Mouse (Mus musculus): ENCODE measurements around the gene Nup88. TPM values are rescaled to one million over a fixed set of nuclear protein-coding genes. Genes with fewer than 3 reads are reported as not detected.

Nup88 gene
- polyA plus RNA-seq, 1 experiment from 2014 or later, result 124 TPM

GRCm38 (mm10) chr11:70960786-70961554 is 8.8 kb downstream of the Nup88 start:
- Histone ChIP-seq H3K9ac (no peak overlapping the region), H3K36me3 (peaks cover 96% of the 10 kb centered on the region), H3K9me3 (no peaks in the 10 kb centered on the region), H3K27ac (replicated peaks) (no peak overlapping the region), H3K4me1 (replicated peaks) (no peaks in the 10 kb centered on the region), H3K4me2 (no peak overlapping the region), H3K4me3 (no peak overlapping the region), H3K27me3 (no peaks in the 10 kb centered on the region)
- ATAC-seq (ENCODE audit: low read depth), result no peak
- 93% methylated on average over 5 of the region's 5 CpGs for WGBS

- Histone ChIP-seq H3K4me2 (no peak overlapping the region), H3K36me3 (peaks cover 96% of the 10 kb centered on the region), H3K4me1 (replicated peaks) (no peaks in the 10 kb centered on the region), H3K9me3 (no peaks in the 10 kb centered on the region), H3K4me3 (no peak overlapping the region), H3K27me3 (no peaks in the 10 kb centered on the region), H3K27ac (replicated peaks) (no peak overlapping the region), H3K9ac (no peak overlapping the region)
- ATAC-seq (ENCODE audit: low read depth), result no peak
- 94% methylated on average over 4 of the region's 4 CpGs for WGBS
Measured at GRCm38 (mm10) chr11:70954711-70955110, 15.1 kb downstream of the Nup88 start.

- Histone ChIP-seq H3K27me3 (no peaks in the 10 kb centered on the region), H3K4me2 (no peak overlapping the region), H3K9me3 (no peaks in the 10 kb centered on the region), H3K4me3 (no peak overlapping the region), H3K4me1 (replicated peaks) (no peaks in the 10 kb centered on the region), H3K9ac (no peak overlapping the region), H3K27ac (replicated peaks) (no peak overlapping the region), H3K36me3 (peaks cover 93% of the 10 kb centered on the region)
- no peak for ATAC-seq (ENCODE audit: low read depth)
- WGBS, result 91% methylated on average over 4 of the region's 4 CpGs
Measured at GRCm38 (mm10) chr11:70944935-70945817, 24.6 kb downstream of the Nup88 start.

GRCm38 (mm10) chr11:70943651-70944050 is 26.1 kb downstream of the Nup88 start:
- no peak overlapping the region for H3K9ac ChIP-seq
- ATAC-seq (ENCODE audit: low read depth), result no peak
- H3K27ac ChIP-seq (replicated peaks), result no peak overlapping the region
- no peak overlapping the region for H3K4me3 ChIP-seq
- 91% methylated on average over 7 of the region's 7 CpGs for WGBS
- H3K4me2 ChIP-seq, result no peak overlapping the region
- H3K4me1 ChIP-seq (replicated peaks), result no peaks in the 10 kb centered on the region
- no peaks in the 10 kb centered on the region for H3K27me3 ChIP-seq
- peaks cover 93% of the 10 kb centered on the region for H3K36me3 ChIP-seq
- no peaks in the 10 kb centered on the region for H3K9me3 ChIP-seq

GRCm38 (mm10) chr11:70942596-70942995 is 27.2 kb downstream of the Nup88 start:
- 93% methylated on average over 1 of the region's 1 CpGs for WGBS
- H3K36me3 ChIP-seq, result peaks cover 93% of the 10 kb centered on the region
- no peak overlapping the region for H3K27ac ChIP-seq (replicated peaks)
- no peak overlapping the region for H3K9ac ChIP-seq
- H3K9me3 ChIP-seq, result no peaks in the 10 kb centered on the region
- no peak overlapping the region for H3K4me2 ChIP-seq
- H3K4me1 ChIP-seq (replicated peaks), result no peaks in the 10 kb centered on the region
- H3K27me3 ChIP-seq, result no peaks in the 10 kb centered on the region
- no peak for ATAC-seq (ENCODE audit: low read depth)
- no peak overlapping the region for H3K4me3 ChIP-seq

- no peak overlapping the region for H3K4me3 ChIP-seq
- H3K36me3 ChIP-seq, result peaks cover 78% of the 10 kb centered on the region
- no peaks in the 10 kb centered on the region for H3K9me3 ChIP-seq
- WGBS, result 91% methylated on average over 7 of the region's 7 CpGs
- no peaks in the 10 kb centered on the region for H3K4me1 ChIP-seq (replicated peaks)
- H3K27me3 ChIP-seq, result no peaks in the 10 kb centered on the region
- no peak overlapping the region for H3K4me2 ChIP-seq
- H3K9ac ChIP-seq, result no peak overlapping the region
- no peak for ATAC-seq (ENCODE audit: low read depth)
- H3K27ac ChIP-seq (replicated peaks), result no peak overlapping the region
Measured at GRCm38 (mm10) chr11:70935316-70935715, 34.5 kb downstream of the Nup88 start.

- H3K4me1 ChIP-seq (replicated peaks), result no peaks in the 10 kb centered on the region
- H3K27ac ChIP-seq (replicated peaks), result no peak overlapping the region
- no peak overlapping the region for H3K9ac ChIP-seq
- WGBS, result 73% methylated on average over 5 of the region's 5 CpGs
- H3K27me3 ChIP-seq, result no peaks in the 10 kb centered on the region
- H3K4me3 ChIP-seq, result no peak overlapping the region
- H3K4me2 ChIP-seq, result no peak overlapping the region
- no peak for ATAC-seq (ENCODE audit: low read depth)
- no peaks in the 10 kb centered on the region for H3K9me3 ChIP-seq
- peaks cover 67% of the 10 kb centered on the region for H3K36me3 ChIP-seq
Measured at GRCm38 (mm10) chr11:70931461-70931860, 38.3 kb downstream of the Nup88 start.

GRCm38 (mm10) chr11:70919524-70919923 is 50.2 kb downstream of the Nup88 start:
- no peak for ATAC-seq (ENCODE audit: low read depth)
- Histone ChIP-seq H3K27me3 (no peaks in the 10 kb centered on the region), H3K36me3 (peaks cover 63% of the 10 kb centered on the region), H3K27ac (replicated peaks) (no peak overlapping the region), H3K4me2 (no peak overlapping the region), H3K4me3 (no peak overlapping the region), H3K4me1 (replicated peaks) (no peaks in the 10 kb centered on the region), H3K9ac (no peak overlapping the region), H3K9me3 (no peaks in the 10 kb centered on the region)
- whole genome bisulfite sequencing, result 91% methylated on average over 4 of the region's 4 CpGs

- H3K4me2 ChIP-seq, result no peak overlapping the region
- H3K4me3 ChIP-seq, result no peak overlapping the region
- H3K9ac ChIP-seq, result no peak overlapping the region
- no peaks in the 10 kb centered on the region for H3K9me3 ChIP-seq
- peaks cover 52% of the 10 kb centered on the region for H3K36me3 ChIP-seq
- no peaks in the 10 kb centered on the region for H3K27me3 ChIP-seq
- 95% methylated on average over 2 of the region's 2 CpGs for WGBS
- ATAC-seq (ENCODE audit: low read depth), result no peak
- no peaks in the 10 kb centered on the region for H3K4me1 ChIP-seq (replicated peaks)
- H3K27ac ChIP-seq (replicated peaks), result no peak overlapping the region
Measured at GRCm38 (mm10) chr11:70917896-70918295, 51.9 kb downstream of the Nup88 start.

GRCm38 (mm10) chr11:70911920-70912319 is 57.9 kb downstream of the Nup88 start:
- Histone ChIP-seq H3K4me2 (no peak overlapping the region), H3K27ac (replicated peaks) (no peak overlapping the region), H3K9me3 (no peaks in the 10 kb centered on the region), H3K36me3 (peaks cover 50% of the 10 kb centered on the region), H3K27me3 (no peaks in the 10 kb centered on the region), H3K9ac (no peak overlapping the region), H3K4me1 (replicated peaks) (no peaks in the 10 kb centered on the region), H3K4me3 (no peak overlapping the region)
- 98% methylated on average over 1 of the region's 1 CpGs for WGBS
- ATAC-seq (ENCODE audit: low read depth), result no peak

GRCm38 (mm10) chr11:70911323-70911722 is 58.5 kb downstream of the Nup88 start:
- H3K9ac ChIP-seq, result no peak overlapping the region
- no peak for ATAC-seq (ENCODE audit: low read depth)
- no peak overlapping the region for H3K4me2 ChIP-seq
- no peak overlapping the region for H3K4me3 ChIP-seq
- 95% methylated on average over 3 of the region's 3 CpGs for WGBS
- no peaks in the 10 kb centered on the region for H3K4me1 ChIP-seq (replicated peaks)
- no peak overlapping the region for H3K27ac ChIP-seq (replicated peaks)
- H3K27me3 ChIP-seq, result no peaks in the 10 kb centered on the region
- H3K9me3 ChIP-seq, result no peaks in the 10 kb centered on the region
- peaks cover 53% of the 10 kb centered on the region for H3K36me3 ChIP-seq

GRCm38 (mm10) chr11:70906681-70907080 is 63.1 kb downstream of the Nup88 start:
- Histone ChIP-seq H3K4me3 (no peak overlapping the region), H3K9me3 (no peaks in the 10 kb centered on the region), H3K27ac (replicated peaks) (no peak overlapping the region), H3K4me2 (no peak overlapping the region), H3K4me1 (replicated peaks) (no peaks in the 10 kb centered on the region), H3K36me3 (peaks cover 55% of the 10 kb centered on the region), H3K9ac (no peak overlapping the region), H3K27me3 (no peaks in the 10 kb centered on the region)
- 96% methylated on average over 3 of the region's 3 CpGs for WGBS
- ATAC-seq (ENCODE audit: low read depth), result no peak

All from neural tube, embryonic 13.5 days (tissue).